Mouse (Mus musculus): ENCODE measurements around the gene Ppox. TPM values are rescaled to one million over a fixed set of nuclear protein-coding genes. Genes with fewer than 3 reads are reported as not detected.
A peak's percentile ranks its signal among the peaks of the same experiment; 100 is the strongest.
"Not testable (repeated sequence)": the region's sequence is repeated elsewhere in the genome, so short reads cannot be mapped to it uniquely, and the experiment has no call there.

Ppox gene
- total RNA-seq (2021): 10 to 100 TPM; 23.2 to 25.3 TPM
- long read RNA-seq, full-length matches to known transcripts: 4 of 27 reads
- long read RNA-seq, partial matches to known transcripts: 1 of 27 reads
- long read RNA-seq, other reads (novel, unspliced or antisense): 22 of 27 reads

- DNase-seq (ENCODE audit: low spot score in 2 of 2): peak; percentile 94 to 97
Measured at GRCm38 (mm10) chr1:171280916-171281527, at the start of gene Ppox. TSS of gene Ppox (minus strand) at chr1:171281186.

GRCm38 (mm10) chr1:171330216-171330560 lies 49.2 kb upstream of the Ppox start:
- DNase-seq (ENCODE audit: low spot score in 2 of 2): peak in 1 of 2 experiments; percentile 27

GRCm38 (mm10) chr1:171329433-171330215 lies 48.6 kb upstream of the Ppox start:
- DNase-seq (ENCODE audit: low spot score in 2 of 2): no peak

- peak; percentile 95 to 96 for DNase-seq (ENCODE audit: low spot score in 2 of 2)
Measured at GRCm38 (mm10) chr1:171328839-171329432, 48.0 kb upstream of the Ppox start, which contains the start of gene Dedd. TSS of gene Dedd (plus strand) at chr1:171329145.

GRCm38 (mm10) chr1:171328244-171328643 lies 47.3 kb upstream of the Ppox start:
- no peak for DNase-seq (ENCODE audit: low spot score in 2 of 2)

GRCm38 (mm10) chr1:171326588-171326987 lies 45.6 kb upstream of the Ppox start:
- DNase-seq (ENCODE audit: low spot score in 2 of 2): not testable (repeated sequence)

GRCm38 (mm10) chr1:171325571-171325970 lies 44.6 kb upstream of the Ppox start:
- no peak for DNase-seq (ENCODE audit: low spot score in 2 of 2)

- no peak for DNase-seq (ENCODE audit: low spot score in 2 of 2)
Measured at GRCm38 (mm10) chr1:171322012-171322411, 41.0 kb upstream of the Ppox start.

- no peak for DNase-seq (ENCODE audit: low spot score in 2 of 2)
Measured at GRCm38 (mm10) chr1:171321415-171321814, 40.4 kb upstream of the Ppox start.

GRCm38 (mm10) chr1:171320151-171320550 lies 39.2 kb upstream of the Ppox start:
- DNase-seq (ENCODE audit: low spot score in 2 of 2): no peak

- DNase-seq (ENCODE audit: low spot score in 2 of 2): no peak
Measured at GRCm38 (mm10) chr1:171319748-171320147, 38.8 kb upstream of the Ppox start.

GRCm38 (mm10) chr1:171309321-171309720 lies 28.3 kb upstream of the Ppox start:
- no peak for DNase-seq (ENCODE audit: low spot score in 2 of 2)

GRCm38 (mm10) chr1:171306157-171306556 lies 25.2 kb upstream of the Ppox start:
- not testable (repeated sequence) for DNase-seq (ENCODE audit: low spot score in 2 of 2)

GRCm38 (mm10) chr1:171298226-171298625 lies 17.2 kb upstream of the Ppox start:
- DNase-seq (ENCODE audit: low spot score in 2 of 2): no peak

- no peak for DNase-seq (ENCODE audit: low spot score in 2 of 2)
Measured at GRCm38 (mm10) chr1:171295063-171295402, 14.0 kb upstream of the Ppox start.

- DNase-seq (ENCODE audit: low spot score in 2 of 2): peak; percentile 76 to 92
Measured at GRCm38 (mm10) chr1:171294298-171295062, 13.5 kb upstream of the Ppox start, which contains the start of gene Ufc1. TSS of gene Ufc1 (minus strand) at chr1:171295024.

GRCm38 (mm10) chr1:171293906-171294297 lies 12.9 kb upstream of the Ppox start:
- DNase-seq (ENCODE audit: low spot score in 2 of 2): no peak

- DNase-seq (ENCODE audit: low spot score in 2 of 2): no peak
Measured at GRCm38 (mm10) chr1:171293351-171293750, 12.4 kb upstream of the Ppox start.

- no peak for DNase-seq (ENCODE audit: low spot score in 2 of 2)
Measured at GRCm38 (mm10) chr1:171288328-171288727, 7.3 kb upstream of the Ppox start.

GRCm38 (mm10) chr1:171287136-171288081 lies 6.4 kb upstream of the Ppox start, which contains the start of gene Usp21:
TSS of gene Usp21 (minus strand) at chr1:171287991.
- peak; percentile 94 to 97 for DNase-seq (ENCODE audit: low spot score in 2 of 2)
